Mouse (Mus musculus) right cerebral cortex, postnatal 36 days (tissue): Measurements from ENCODE around the gene Anxa8.

Experiments used
- DNase-seq, 2 experiments: peaks; one replicate each; pipeline ENCODE4 v3.0.0; 2022; ENCODE audit warnings: low spot score in 2 of 2, mixed read lengths in 1 of 2

The Anxa8 gene

GRCm38 (mm10) chr14:34119046-34119723, 33.4 kb downstream of the Anxa8 start:
- no peak for DNase-seq

DNA sequence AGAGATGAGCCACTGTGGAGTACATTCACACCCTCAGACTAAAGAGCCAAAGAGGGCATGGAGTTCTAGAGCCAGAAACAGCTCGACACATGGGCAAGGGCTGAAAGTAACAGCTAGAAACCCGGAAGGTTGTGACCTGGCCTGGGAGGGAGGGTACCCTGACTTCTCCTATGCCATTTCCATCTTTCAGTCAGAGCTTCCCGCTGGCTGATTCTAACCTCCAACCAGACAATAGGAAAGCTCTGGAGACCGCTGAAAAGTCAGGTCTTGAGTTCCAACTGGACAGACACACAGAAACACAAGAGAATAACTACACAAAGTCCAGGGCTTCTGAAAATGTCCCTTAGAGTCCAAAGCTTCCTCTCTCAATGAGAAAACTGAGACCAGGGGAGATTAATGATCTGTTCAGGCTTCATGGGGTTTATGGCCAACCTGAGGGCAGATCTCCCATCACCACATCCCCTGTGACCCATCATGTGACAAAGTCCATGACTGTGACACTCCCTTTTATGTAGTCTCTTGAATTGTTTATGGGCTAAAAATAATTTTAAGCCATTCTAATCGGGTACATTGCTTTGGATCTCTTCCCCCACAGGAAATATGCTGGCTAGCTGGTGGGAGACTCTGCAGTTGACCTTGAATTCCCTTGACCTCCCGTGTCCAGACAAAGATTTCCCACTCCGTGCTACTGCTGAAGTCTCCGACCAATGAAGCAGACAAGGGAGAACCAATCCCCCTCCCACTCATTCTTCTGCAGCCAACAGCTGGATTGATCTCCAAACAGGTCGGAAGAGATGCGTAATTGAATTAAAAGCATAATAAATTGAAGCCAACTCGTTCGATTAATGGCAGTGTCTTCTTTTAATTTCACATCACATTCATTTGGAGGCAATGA, 34.5 kb downstream of the Anxa8 start:
- no peak for DNase-seq

- DNase-seq = no peak
Observed at GRCm38 (mm10) chr14:34120923-34121351, 35.2 kb downstream of the Anxa8 start.

DNA sequence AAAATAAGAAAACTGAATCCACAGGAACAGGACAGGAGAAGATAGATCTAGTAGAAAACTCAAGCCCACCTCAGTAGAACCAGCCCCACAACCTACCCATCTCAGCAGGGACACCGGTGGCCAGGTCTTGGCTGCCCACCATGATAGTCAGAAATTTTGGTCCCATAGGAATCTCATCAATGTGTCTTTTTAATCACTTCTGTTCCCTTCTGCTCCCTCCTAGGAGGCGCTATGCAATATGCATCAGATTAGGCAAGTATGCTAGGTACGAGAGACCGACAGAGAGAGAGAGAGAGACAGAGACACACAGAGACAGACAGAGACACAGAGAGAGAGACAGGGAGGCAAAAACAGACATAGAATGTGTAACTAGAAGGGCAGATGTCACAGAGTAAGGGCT, 35.9 kb downstream of the Anxa8 start:
- no peak for DNase-seq

GRCm38 (mm10) chr14:34131216-34131615, 45.4 kb downstream of the Anxa8 start:
- DNase-seq = no peak

GRCm38 (mm10) chr14:34135391-34135790, 49.6 kb downstream of the Anxa8 start:
- no peak for DNase-seq

DNA sequence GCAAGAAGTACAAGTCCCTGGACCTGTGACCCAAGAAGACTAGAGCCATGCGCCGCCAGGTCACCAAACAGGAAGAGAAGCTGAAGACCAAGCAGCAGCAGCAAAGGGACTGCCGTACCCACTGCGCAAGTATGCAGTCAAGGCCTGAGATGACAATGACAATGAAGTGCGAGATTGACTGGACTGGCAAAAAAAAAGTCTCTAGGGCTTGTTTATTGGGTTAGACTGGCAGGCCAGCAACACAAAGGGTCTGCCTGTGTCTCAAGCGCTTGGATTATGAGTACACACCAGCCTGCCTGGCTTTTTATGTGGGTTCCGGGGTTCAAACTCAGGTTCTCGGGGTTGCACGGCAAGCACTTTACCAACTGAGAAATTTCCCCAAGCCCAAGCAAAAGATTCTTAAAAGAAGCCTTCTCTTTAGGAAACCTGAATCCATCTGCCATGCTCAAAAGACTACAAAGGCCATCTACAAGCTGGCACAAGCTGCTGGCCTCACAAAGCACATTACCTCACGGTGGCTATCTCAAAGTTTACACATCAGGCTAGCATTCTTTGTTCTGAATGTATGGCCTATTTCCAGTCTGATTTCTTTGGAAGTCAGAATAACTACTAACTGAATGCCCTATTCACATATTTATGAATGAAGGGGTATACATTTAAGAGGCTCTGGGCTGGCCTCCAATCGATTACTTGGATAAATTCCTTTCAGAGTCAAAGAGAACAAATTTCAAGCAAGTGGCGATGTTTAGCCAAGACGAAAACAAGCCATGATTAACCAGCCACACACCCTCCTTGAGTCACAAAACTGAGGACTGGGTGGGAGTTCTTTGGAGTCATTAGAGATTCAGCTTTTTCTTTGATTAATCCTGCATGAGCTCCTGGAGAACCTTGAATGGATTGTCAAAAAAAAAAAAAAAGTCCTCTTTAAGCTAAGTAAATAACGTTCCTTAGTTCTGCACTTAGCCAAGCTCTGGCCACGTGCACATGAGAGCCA, 54.2 kb downstream of the Anxa8 start:
- no peak for DNase-seq

- DNase-seq = no peak
Observed at GRCm38 (mm10) chr14:34142316-34142715, 56.5 kb downstream of the Anxa8 start.

DNA sequence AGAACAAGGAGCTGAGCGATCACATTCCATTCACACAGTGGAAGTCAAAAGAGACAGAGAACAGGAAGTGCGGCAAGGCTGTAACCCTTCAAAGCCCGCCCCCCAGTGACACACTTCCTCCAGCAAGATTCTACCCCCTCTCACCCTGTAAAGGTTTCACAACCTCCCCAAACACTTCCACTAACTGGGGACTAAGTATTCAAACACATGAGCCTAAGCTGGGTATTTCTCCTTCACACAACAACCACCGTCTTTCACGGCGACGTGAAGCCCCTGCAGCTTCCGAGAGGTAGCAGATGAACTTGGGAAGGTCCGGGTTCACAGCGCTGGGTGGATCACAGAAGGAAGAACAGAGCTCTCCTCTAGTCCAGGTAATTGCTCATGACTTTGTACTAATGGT, 57.1 kb downstream of the Anxa8 start:
- DNase-seq = no peak
